In genomic region chr5:25891321-25891720, GRCm38 (mm10) we compare ENCODE assay signal across 8 mouse cellular contexts. TPM values are rescaled to one million over a fixed set of nuclear protein-coding genes. Genes with fewer than 3 reads are reported as not detected.
DNase-seq lines count a peak whose midpoint lies in the region; ATAC-seq lines count a peak whose summit lies in the region.

No protein-coding gene starts in this region.

- WGBS in heart, embryonic 11.5 days (ENCODE audit: insufficient replicate concordance) = 65% methylated on average over 1 of the region's 1 CpGs

- DNase-seq in heart, adult 11 months = peak; percentile 89
- peak; percentile 18 for DNase-seq in adipocyte (ENCODE audit: low spot score)
- DNase-seq in cerebellum, adult 8-10 months = peak; percentile 90
- peak; percentile 32 for DNase-seq in kidney, adult 9 months
- DNase-seq in spleen, adult 12 weeks (ENCODE audit: low spot score) = no peak
- DNase-seq in neural tube, embryonic 10.5 days (ENCODE audit: extremely low spot score, low spot score) = no peak
- no peak for DNase-seq in spleen, postnatal 36 days (ENCODE audit: low spot score in 2 of 2)

- no peaks in the 10 kb centered on the region for H3K27me3 ChIP-seq in heart, embryonic 11.5 days (ENCODE audit: control insufficient read depth, insufficient read depth, low read length)

- no peaks in the 10 kb centered on the region for H3K4me1 ChIP-seq in heart, embryonic 11.5 days (ENCODE audit: control insufficient read depth, insufficient read depth, low read length)

- no peak for ATAC-seq in heart, embryonic 11.5 days (replicated peaks; ENCODE audit: insufficient number of reproducible peaks, low FRiP score, low TSS enrichment)

- no peak overlapping the region for H3K9ac ChIP-seq in heart, embryonic 11.5 days (ENCODE audit: low read depth, low read length)

- no peaks in the 10 kb centered on the region for H3K36me3 ChIP-seq in heart, embryonic 11.5 days (ENCODE audit: control insufficient read depth, insufficient read depth, low read length)

- no peak overlapping the region for H3K4me2 ChIP-seq in heart, embryonic 11.5 days

- H3K9me3 ChIP-seq in heart, embryonic 11.5 days (replicated peaks; ENCODE audit: control insufficient read depth, low read length) = no peaks in the 10 kb centered on the region

- H3K27ac ChIP-seq in heart, embryonic 11.5 days (ENCODE audit: low read depth, low read length) = no peak overlapping the region

- no peak overlapping the region for H3K4me3 ChIP-seq in heart, embryonic 11.5 days (ENCODE audit: low read depth, low read length)

RNA-seq across cellular contexts. Expression of gene Gm21663, which starts 50.9 kb away (rescaled TPM):
- 0.06 and 0.20 TPM in 2 replicates for polyA plus RNA-seq in heart, embryonic 11.5 days (2014; fragmentation: Nextera tagmentation; extraction: Ambion mirVana)

Comparison
In these comparisons a context has a peak if more than half of its experiments do, and no peak if none do; other contexts are left out.
1. DNase-seq: peak in heart, adult 11 months (single experiment), adipocyte (single experiment), cerebellum, adult 8-10 months (single experiment) and kidney, adult 9 months (single experiment); none in spleen, adult 12 weeks (single experiment), neural tube, embryonic 10.5 days (single experiment) and spleen, postnatal 36 days (0 of 2).